Mouse (Mus musculus) embryonic facial prominence, embryonic 11.5 days (tissue): ENCODE measurements around the gene Hecw2. TPM values are rescaled to one million over a fixed set of nuclear protein-coding genes. Genes with fewer than 3 reads are reported as not detected.

Experiments used
- ATAC-seq: fragments of 200-750 bp; cut with Nextera tagmentation; replicated peaks from 2 replicates; pipeline ENCODE4 v1.8.0; 2017; ENCODE audit warnings: low read depth; ENCODE audit not compliant: insufficient number of reproducible peaks, low FRiP score, low TSS enrichment
- DNase-seq: peaks from one replicate; pipeline ENCODE4 v3.0.0-alpha.2; 2015; ENCODE audit warnings: low spot score
- H3K27ac ChIP-seq: fragments of 300-500 bp; sonication (generic); replicated peaks from 2 replicates; pipeline ENCODE4 v1.5.1; 2014; ENCODE audit warnings: mild to moderate bottlenecking, low read depth, low read length, control low read depth
- H3K27me3 ChIP-seq: fragments of 300-500 bp; sonication (generic); 2 replicates; pipeline ENCODE4 v1.6.1; 2014; ENCODE audit warnings: mild to moderate bottlenecking, low read length, moderate library complexity, mixed read lengths; ENCODE audit not compliant: control insufficient read depth, insufficient read depth
- H3K36me3 ChIP-seq: fragments of 300-500 bp; sonication (generic); replicated peaks from 2 replicates; pipeline ENCODE4 v1.6.1; 2014; ENCODE audit warnings: low read depth, mild to moderate bottlenecking, low read length, moderate library complexity, mixed read lengths; ENCODE audit not compliant: control insufficient read depth, insufficient read depth
- H3K4me1 ChIP-seq: fragments of 300-500 bp; sonication (generic); 2 replicates; pipeline ENCODE4 v1.6.1; 2014; ENCODE audit warnings: low read length, mixed read lengths; ENCODE audit not compliant: control insufficient read depth, insufficient read depth
- H3K4me2 ChIP-seq: fragments of 300-500 bp; sonication (generic); 2 replicates; pipeline ENCODE4 v1.6.1; 2014; ENCODE audit warnings: low read depth, mild to moderate bottlenecking, control low read depth, low read length, moderate library complexity
- H3K4me3 ChIP-seq: fragments of 300-500 bp; sonication (generic); 2 replicates; pipeline ENCODE4 v1.5.1; 2014; ENCODE audit warnings: low read depth, low read length, control low read depth
- H3K9ac ChIP-seq: fragments of 300-500 bp; sonication (generic); replicated peaks from 2 replicates; pipeline ENCODE4 v1.6.1; 2014; ENCODE audit warnings: mild to moderate bottlenecking, control low read depth, low read length
- H3K9me3 ChIP-seq: fragments of 300-500 bp; sonication (generic); replicated peaks from 2 replicates; pipeline ENCODE4 v1.6.1; 2016; ENCODE audit warnings: mild to moderate bottlenecking, low read length, inconsistent platforms, mixed read lengths; ENCODE audit not compliant: control insufficient read depth
- WGBS: fragments of 180-500 bp; shearing (Covaris S2); extraction: QIAGEN DNeasy Blood & Tissue Kit; methylation state at CpG from one replicate; pipeline ENCODE4 v1.1.7; 2014; 5-methylcytosine and 5-hydroxymethylcytosine counted together
- microRNA-seq: library from miRNA; unstranded; fragments of <30 nt; microRNA quantifications from one replicate; pipeline ENCODE4, GENCODE M21; 2016; ENCODE audit warnings: borderline number of aligned reads
- polyA plus RNA-seq: library from polyadenylated mRNA; unstranded; fragments of >200 nt; fragmentation: Nextera tagmentation; extraction: Ambion mirVana; gene quantifications from 2 replicates; pipeline ENCODE4 v1.2.1, GENCODE M21; 2014

The Hecw2 gene
- polyA plus RNA-seq, 1 experiment from 2014 or later = 2.7 TPM

DNA sequence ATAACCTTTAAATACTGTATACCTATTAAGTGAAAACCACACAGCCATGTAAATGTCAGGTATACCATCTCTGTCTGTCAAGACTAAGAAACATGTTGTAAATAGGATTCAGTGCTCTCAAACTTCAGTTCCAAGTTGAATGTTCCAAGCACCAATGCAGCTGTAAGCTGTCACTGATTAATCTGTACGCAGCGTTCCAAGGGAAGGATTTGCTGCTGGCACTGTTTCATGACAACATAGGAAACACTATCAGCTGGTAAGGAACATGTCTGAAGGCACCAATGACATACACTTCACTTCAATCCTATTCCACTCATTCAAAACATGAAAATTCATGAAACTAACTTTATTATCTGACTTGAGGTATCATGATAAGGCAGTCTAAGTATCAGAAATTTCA lies 428.9 kb downstream of the Hecw2 start:
- H3K4me2 ChIP-seq = no peak overlapping the region
- no peaks in the 10 kb centered on the region for H3K4me1 ChIP-seq
- no peak for ATAC-seq
- no peak overlapping the region for H3K9ac ChIP-seq
- DNase-seq = no peak
- WGBS = 81% methylated on average over 2 of the region's 2 CpGs
- no peaks in the 10 kb centered on the region for H3K36me3 ChIP-seq
- no peak overlapping the region for H3K4me3 ChIP-seq
- H3K27ac ChIP-seq = no peak overlapping the region
- H3K9me3 ChIP-seq = no peaks in the 10 kb centered on the region
- no peaks in the 10 kb centered on the region for H3K27me3 ChIP-seq

DNA sequence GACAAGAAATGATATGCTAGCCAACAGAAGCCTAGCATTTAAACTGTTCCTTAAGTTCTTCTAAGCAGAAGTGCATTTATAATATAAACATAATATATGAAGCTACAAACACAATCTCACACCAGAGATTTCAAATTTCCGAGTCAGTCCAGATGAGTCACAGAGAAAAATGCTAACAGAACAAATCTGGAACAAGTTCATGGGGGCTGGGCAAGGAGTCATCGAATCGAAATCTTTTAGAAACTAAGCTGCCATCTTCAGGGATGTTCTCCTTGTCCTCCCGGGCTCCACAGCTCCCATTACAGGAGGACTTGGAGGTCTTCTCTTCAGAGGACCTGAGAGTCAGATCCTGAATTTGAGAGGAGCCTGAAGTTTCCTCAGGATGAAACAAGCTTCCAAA lies 437.7 kb downstream of the Hecw2 start:
- WGBS = 86% methylated on average over 4 of the region's 4 CpGs

More for the DNA sequence above, 437.7 kb downstream of the Hecw2 start:
- Histone ChIP-seq H3K4me3 (no peak overlapping the region), H3K27ac (no peak overlapping the region), H3K27me3 (no peaks in the 10 kb centered on the region), H3K36me3 (no peaks in the 10 kb centered on the region), H3K4me1 (no peaks in the 10 kb centered on the region), H3K4me2 (no peak overlapping the region), H3K9ac (no peak overlapping the region), H3K9me3 (no peaks in the 10 kb centered on the region)
- DNase-seq (no peak), ATAC-seq (no peak)

Small RNAs within 50 kb of the gene (microRNA-seq; reads per million reads assigned to microRNA genes)
- not detected for gene Mir7681

Other genes with a start within 250 kb of the Hecw2 start
- 0.38 and 0.62 TPM in 2 replicates for gene Ccdc150, start 55.5 kb upstream of the Hecw2 start, polyA plus RNA-seq
- 36.7 and 42.7 TPM in 2 replicates for gene Gtf3c3, start 243.8 kb upstream of the Hecw2 start, polyA plus RNA-seq